ENCODE assay signal across 15 mouse cellular contexts in genomic region chr16:10585165-10585564, GRCm38 (mm10). TPM values are rescaled to one million over a fixed set of nuclear protein-coding genes. Genes with fewer than 3 reads are reported as not detected.
A peak's percentile ranks its signal among the peaks of the same experiment; 100 is the strongest.
DNase-seq lines count a peak whose midpoint lies in the region; ATAC-seq and TF ChIP-seq lines count a peak whose summit lies in the region.
"Had no signal": no experiment of that assay in that cellular context is flagged by ENCODE, and none has a peak within 500 bp of the region (broad histone marks: within the 10 kb centered on the region; RNA-seq: fewer than 3 reads in every experiment).

No protein-coding gene starts in this region.

- H3K9me3 ChIP-seq in heart, postnatal 0 days (replicated peaks; ENCODE audit: control insufficient read depth, low read length): no peaks in the 10 kb centered on the region
- H3K9me3 ChIP-seq in embryonic facial prominence, embryonic 15.5 days (replicated peaks): no peaks in the 10 kb centered on the region
- no peaks in the 10 kb centered on the region for H3K9me3 ChIP-seq in midbrain, embryonic 11.5 days (ENCODE audit: control insufficient read depth, low read length)
- H3K9me3 ChIP-seq: hindbrain, embryonic 10.5 days; limb, embryonic 10.5 days; liver, embryonic 15.5 days; midbrain, embryonic 15.5 days had no signal

- TF ChIP-seq POLR2A in thymus, adult 2 months (IDR thresholded peaks at IDR 0.05; ENCODE audit: control insufficient read depth, extremely low read depth, insufficient read depth, low read length, poor library complexity): no peak

- peak overlapping the region; percentile 2; the same call in 1 of the 2 replicates for H3K27ac ChIP-seq in heart, postnatal 0 days (ENCODE audit: low read depth)
- H3K27ac ChIP-seq in embryonic facial prominence, embryonic 15.5 days (replicated peaks): no peak overlapping the region
- H3K27ac ChIP-seq in thymus, adult 2 months (ENCODE audit: control insufficient read depth, insufficient read depth, low read length): peak overlapping the region; percentile 96
- no peak overlapping the region for H3K27ac ChIP-seq in midbrain, embryonic 11.5 days (ENCODE audit: low read depth, low read length)
- H3K27ac ChIP-seq: hindbrain, embryonic 10.5 days; limb, embryonic 10.5 days; liver, embryonic 15.5 days; midbrain, embryonic 15.5 days had no signal

- ATAC-seq in heart, postnatal 0 days (ENCODE audit: insufficient read depth, low read depth): no peak
- ATAC-seq in CD4-positive, CD25-positive, alpha-beta regulatory T cell, adult 4 months: peak; percentile 80
- ATAC-seq in embryonic facial prominence, embryonic 15.5 days (ENCODE audit: insufficient number of reproducible peaks, low FRiP score, low TSS enrichment, low read depth): peak; percentile 24; the same call in 1 of the 2 replicates
- no peak for ATAC-seq in midbrain, embryonic 11.5 days (ENCODE audit: low FRiP score)
- ATAC-seq: midbrain, embryonic 15.5 days had no signal

- H3K4me2 ChIP-seq in heart, postnatal 0 days (ENCODE audit: low read depth, low read length): no peak overlapping the region
- no peak overlapping the region for H3K4me2 ChIP-seq in embryonic facial prominence, embryonic 15.5 days (replicated peaks)
- H3K4me2 ChIP-seq in midbrain, embryonic 11.5 days: no peak overlapping the region
- H3K4me2 ChIP-seq: liver, embryonic 15.5 days; midbrain, embryonic 15.5 days had no signal

- no peak for DNase-seq in heart, postnatal 0 days (ENCODE audit: low spot score)
- DNase-seq in heart, adult 8-10 months (ENCODE audit: low spot score): no peak
- DNase-seq in thymus, adult 2 months: peak; percentile 51
- no peak for DNase-seq in natural killer cell, adult 2 months (ENCODE audit: low spot score in 2 of 2)
- no peak for DNase-seq in urinary bladder, adult 2 months (ENCODE audit: low spot score)
- DNase-seq in midbrain, embryonic 11.5 days (ENCODE audit: low spot score, missing footprints): no peak
- DNase-seq: cerebellum, adult 9-11 months; heart, adult 11 months; kidney, adult 18-20 months had no signal

- H3K36me3 ChIP-seq in heart, postnatal 0 days (replicated peaks; ENCODE audit: control insufficient read depth, insufficient read depth, low read length): peaks cover 65% of the 10 kb centered on the region
- peaks cover 25% of the 10 kb centered on the region for H3K36me3 ChIP-seq in embryonic facial prominence, embryonic 15.5 days
- peaks cover 7% of the 10 kb centered on the region; the same call in 1 of the 2 replicates for H3K36me3 ChIP-seq in thymus, adult 2 months (ENCODE audit: control insufficient read depth, insufficient read depth, low read length)
- H3K36me3 ChIP-seq in midbrain, embryonic 11.5 days (ENCODE audit: control insufficient read depth, insufficient read depth, low read length): no peaks in the 10 kb centered on the region

- no peak overlapping the region for H3K9ac ChIP-seq in heart, postnatal 0 days (replicated peaks; ENCODE audit: low read depth, low read length)
- H3K9ac ChIP-seq in embryonic facial prominence, embryonic 15.5 days: no peak overlapping the region
- H3K9ac ChIP-seq in midbrain, embryonic 11.5 days (ENCODE audit: low read length): no peak overlapping the region
- H3K9ac ChIP-seq: liver, embryonic 15.5 days; midbrain, embryonic 15.5 days had no signal

- WGBS in heart, postnatal 0 days: 50% methylated on average over 1 of the region's 1 CpGs
- 62% methylated on average over 1 of the region's 1 CpGs for WGBS in embryonic facial prominence, embryonic 15.5 days
- WGBS in thymus, adult 2 months: 0% methylated on average over 1 of the region's 1 CpGs
- WGBS in midbrain, embryonic 11.5 days: 81% methylated on average over 1 of the region's 1 CpGs

- H3K4me1 ChIP-seq in heart, postnatal 0 days (ENCODE audit: control insufficient read depth, insufficient read depth): no peaks in the 10 kb centered on the region
- H3K4me1 ChIP-seq in embryonic facial prominence, embryonic 15.5 days: no peaks in the 10 kb centered on the region
- H3K4me1 ChIP-seq in thymus, adult 2 months (replicated peaks; ENCODE audit: control insufficient read depth, insufficient read depth, low read length): peaks cover 22% of the 10 kb centered on the region
- no peaks in the 10 kb centered on the region for H3K4me1 ChIP-seq in midbrain, embryonic 11.5 days (ENCODE audit: control insufficient read depth, insufficient read depth, low read length)
- H3K4me1 ChIP-seq: hindbrain, embryonic 10.5 days; limb, embryonic 10.5 days; liver, embryonic 15.5 days; midbrain, embryonic 15.5 days had no signal

- H3K4me3 ChIP-seq in heart, postnatal 0 days (ENCODE audit: low read depth, low read length): no peak overlapping the region
- no peak overlapping the region for H3K4me3 ChIP-seq in embryonic facial prominence, embryonic 15.5 days (replicated peaks)
- no peak overlapping the region for H3K4me3 ChIP-seq in thymus, adult 2 months (ENCODE audit: control insufficient read depth, insufficient read depth, low read length)
- H3K4me3 ChIP-seq in midbrain, embryonic 11.5 days (ENCODE audit: low read depth, low read length): no peak overlapping the region
- H3K4me3 ChIP-seq: hindbrain, embryonic 10.5 days; limb, embryonic 10.5 days; liver, embryonic 15.5 days; midbrain, embryonic 15.5 days had no signal

- TF ChIP-seq CTCF in heart, postnatal 0 days (IDR thresholded peaks at IDR 0.05; ENCODE audit: low read depth): no peak
- TF ChIP-seq CTCF in thymus, adult 2 months (IDR thresholded peaks at IDR 0.05; ENCODE audit: borderline replicate concordance, control insufficient read depth, extremely low read depth, insufficient read depth, low read length, poor library complexity): no peak

- no peak for TF ChIP-seq EP300 in heart, postnatal 0 days (IDR thresholded peaks at IDR 0.05; ENCODE audit: low read depth)

- no peaks in the 10 kb centered on the region for H3K27me3 ChIP-seq in heart, postnatal 0 days (ENCODE audit: control insufficient read depth, insufficient read depth, low read length)
- no peaks in the 10 kb centered on the region for H3K27me3 ChIP-seq in embryonic facial prominence, embryonic 15.5 days
- H3K27me3 ChIP-seq in thymus, adult 2 months (ENCODE audit: control insufficient read depth, insufficient read depth, low read length): no peaks in the 10 kb centered on the region
- H3K27me3 ChIP-seq in midbrain, embryonic 11.5 days (ENCODE audit: control insufficient read depth, insufficient read depth, low read length): no peaks in the 10 kb centered on the region
- H3K27me3 ChIP-seq: liver, embryonic 15.5 days; midbrain, embryonic 15.5 days had no signal

RNA-seq across cellular contexts. Expression of gene Clec16a, which starts 40.0 kb away (rescaled TPM):
- total RNA-seq in heart, postnatal 0 days (2014; rRNA removed; ENCODE audit: low replicate concordance): 32.0 and 39.6 TPM in 2 replicates
- polyA plus RNA-seq in heart, postnatal 0 days (2015; fragmentation: Nextera tagmentation; extraction: Ambion mirVana): 36.1 and 37.7 TPM in 2 replicates
- total RNA-seq in heart, adult 8-10 months (2022): 10 to 100 TPM; 54.8 to 71.3 (median 63.2) TPM
- 1 to 10 TPM; 8.4 to 8.7 TPM for polyA plus RNA-seq in CD4-positive, CD25-positive, alpha-beta regulatory T cell, adult 4 months (2017; shearing (Covaris generic))
- 39.6 and 42.8 TPM in 2 replicates for polyA plus RNA-seq in embryonic facial prominence, embryonic 15.5 days (2015; fragmentation: Nextera tagmentation; extraction: Ambion mirVana)
- polyA plus RNA-seq in thymus, adult 2 months (2012; rRNA removed): 25.2 and 30.1 TPM in 2 replicates
- polyA plus RNA-seq in urinary bladder, adult 2 months (2012; rRNA removed): 10.0 and 12.8 TPM in 2 replicates
- polyA plus RNA-seq in midbrain, embryonic 11.5 days (2014; fragmentation: Nextera tagmentation; extraction: Ambion mirVana): 41.2 and 43.4 TPM in 2 replicates

RNA-seq across cellular contexts. Expression of gene Dexi, which starts 42.3 kb away (rescaled TPM):
- total RNA-seq in heart, postnatal 0 days (2014; rRNA removed; ENCODE audit: low replicate concordance): 41.9 and 76.4 TPM in 2 replicates
- polyA plus RNA-seq in heart, postnatal 0 days (2015; fragmentation: Nextera tagmentation; extraction: Ambion mirVana): 15.0 and 15.6 TPM in 2 replicates
- 10 to 100 TPM; 36.4 to 38.7 (median 37.3) TPM for total RNA-seq in heart, adult 8-10 months (2022)
- 1 to 10 TPM in 1 of 2 experiments, under 1 TPM in 1; 0.95 to 4.4 TPM for polyA plus RNA-seq in CD4-positive, CD25-positive, alpha-beta regulatory T cell, adult 4 months (2017; shearing (Covaris generic))
- 26.5 and 26.7 TPM in 2 replicates for polyA plus RNA-seq in embryonic facial prominence, embryonic 15.5 days (2015; fragmentation: Nextera tagmentation; extraction: Ambion mirVana)
- 122 and 146 TPM in 2 replicates for polyA plus RNA-seq in thymus, adult 2 months (2012; rRNA removed)
- polyA plus RNA-seq in urinary bladder, adult 2 months (2012; rRNA removed): 32.1 and 35.1 TPM in 2 replicates
- polyA plus RNA-seq in midbrain, embryonic 11.5 days (2014; fragmentation: Nextera tagmentation; extraction: Ambion mirVana): 23.8 and 27.3 TPM in 2 replicates

Comparison
In these comparisons a context has a peak if more than half of its experiments do, and no peak if none do; other contexts are left out.
1. ATAC-seq: peak in CD4-positive, CD25-positive, alpha-beta regulatory T cell, adult 4 months (single experiment) and embryonic facial prominence, embryonic 15.5 days (single experiment); none in heart, postnatal 0 days (single experiment) and midbrain, embryonic 11.5 days (single experiment).
2. H3K27ac ChIP-seq: peak in heart, postnatal 0 days (single experiment) and thymus, adult 2 months (single experiment); none in embryonic facial prominence, embryonic 15.5 days (single experiment) and midbrain, embryonic 11.5 days (single experiment).